Mouse (Mus musculus) thymus, adult 2 months (tissue): Measurements from ENCODE around the gene Mdfi.

ENCODE experiments used
- CTCF ChIP-seq: fragments of 200-500 bp; IDR thresholded peaks from 2 replicates; pipeline ENCODE4 v1.5.1; 2012; ENCODE audit warnings: mild to moderate bottlenecking, control low read depth, low read length, moderate library complexity, borderline replicate concordance; ENCODE audit not compliant: control insufficient read depth, poor library complexity, insufficient read depth; ENCODE audit errors: extremely low read depth
- POLR2A ChIP-seq: fragments of 200-500 bp; IDR thresholded peaks from 2 replicates; pipeline ENCODE4 v1.6.1; 2012; ENCODE audit warnings: mild to moderate bottlenecking, low read length, control low read depth, moderate library complexity; ENCODE audit not compliant: control insufficient read depth, poor library complexity, insufficient read depth; ENCODE audit errors: extremely low read depth

- TF ChIP-seq POLR2A (0 out of 2 replicates have a peak, but pooled peaks have one; percentile 21), CTCF (peak; percentile 98)
Observed at GRCm38 (mm10) chr17:47864496-47864895, 30.0 kb upstream of the Mdfi start.
